Comparison of ENCODE assay signal across 8 mouse cellular contexts in the genomic region with DNA sequence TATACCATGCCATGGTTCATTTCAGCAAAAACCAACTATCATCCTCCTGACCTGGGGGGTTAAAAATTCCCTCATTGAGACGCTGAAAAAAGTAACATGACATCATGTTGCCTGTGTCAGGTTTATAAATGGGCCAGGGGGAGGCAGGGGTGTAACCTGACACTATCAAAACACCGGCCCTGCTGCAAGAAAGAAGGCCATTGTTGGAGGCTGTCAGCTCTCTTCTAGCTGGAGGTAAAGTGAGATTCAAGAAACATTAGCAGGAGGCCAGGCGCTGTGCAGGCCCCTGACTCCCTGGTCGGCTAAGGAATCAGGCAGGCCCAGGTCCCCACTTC. TPM values are rescaled to one million over a fixed set of nuclear protein-coding genes. Genes with fewer than 3 reads are reported as not detected.
DNase-seq lines count a peak whose midpoint lies in the region; ATAC-seq and TF ChIP-seq lines count a peak whose summit lies in the region.

No protein-coding gene starts in this region.

- H3K4me1 ChIP-seq in lung, embryonic 15.5 days = peaks cover 79% of the 10 kb centered on the region
- H3K4me1 ChIP-seq in embryonic facial prominence, embryonic 12.5 days = peaks cover 80% of the 10 kb centered on the region
- peaks cover 45% of the 10 kb centered on the region for H3K4me1 ChIP-seq in olfactory bulb, adult 2 months (ENCODE audit: control insufficient read depth, insufficient read depth, low read length)

- H3K27ac ChIP-seq in lung, embryonic 15.5 days = peak overlapping the region; percentile 81
- H3K27ac ChIP-seq in embryonic facial prominence, embryonic 12.5 days = peak overlapping the region; percentile 86
- 0 out of 2 replicates have a peak overlapping the region, but pooled peaks have one; percentile 10 for H3K27ac ChIP-seq in olfactory bulb, adult 2 months (ENCODE audit: insufficient read depth, low read depth, low read length)

- intact Hi-C loops in left cerebral cortex, postnatal 25 days (cut with DNase I) = no loop called here

- no peak overlapping the region for H3K9ac ChIP-seq in lung, embryonic 15.5 days
- H3K9ac ChIP-seq in embryonic facial prominence, embryonic 12.5 days = no peak overlapping the region

- peak; percentile 25; the same call in 1 of the 2 replicates for ATAC-seq in lung, embryonic 15.5 days (ENCODE audit: borderline replicate concordance, extremely low read depth, low FRiP score, low TSS enrichment)
- peak; percentile 76 for ATAC-seq in embryonic facial prominence, embryonic 12.5 days (ENCODE audit: insufficient number of reproducible peaks, insufficient read depth, low FRiP score, low TSS enrichment)

- TF ChIP-seq POLR2A in olfactory bulb, adult 2 months (IDR thresholded peaks at IDR 0.05; ENCODE audit: insufficient read depth, low read depth, low read length) = no peak

- H3K27me3 ChIP-seq in lung, embryonic 15.5 days = no peaks in the 10 kb centered on the region
- no peaks in the 10 kb centered on the region for H3K27me3 ChIP-seq in embryonic facial prominence, embryonic 12.5 days

- no peak overlapping the region for H3K4me3 ChIP-seq in lung, embryonic 15.5 days
- H3K4me3 ChIP-seq in embryonic facial prominence, embryonic 12.5 days = no peak overlapping the region
- no peak overlapping the region for H3K4me3 ChIP-seq in olfactory bulb, adult 2 months (ENCODE audit: insufficient read depth, low read depth, low read length)

- no peaks in the 10 kb centered on the region for H3K9me3 ChIP-seq in lung, embryonic 15.5 days
- H3K9me3 ChIP-seq in embryonic facial prominence, embryonic 12.5 days = no peaks in the 10 kb centered on the region

- no peak overlapping the region for H3K4me2 ChIP-seq in lung, embryonic 15.5 days
- peak overlapping the region; percentile 18; the same call in 1 of the 2 replicates for H3K4me2 ChIP-seq in embryonic facial prominence, embryonic 12.5 days (replicated peaks)

- no peaks in the 10 kb centered on the region for H3K36me3 ChIP-seq in lung, embryonic 15.5 days
- peaks cover 6% of the 10 kb centered on the region; the same call in 1 of the 2 replicates for H3K36me3 ChIP-seq in embryonic facial prominence, embryonic 12.5 days

- 18% methylated on average over 4 of the region's 4 CpGs for WGBS in lung, embryonic 15.5 days
- under 1% methylated on average over 4 of the region's 4 CpGs for WGBS in embryonic facial prominence, embryonic 12.5 days
- WGBS in olfactory bulb, adult 2 months = 19% methylated on average over 4 of the region's 4 CpGs

- TF ChIP-seq CTCF in olfactory bulb, adult 2 months (IDR thresholded peaks at IDR 0.05; ENCODE audit: insufficient read depth, low read depth, low read length) = no peak

- no peak for DNase-seq in lung, postnatal 25 days (ENCODE audit: low spot score)
- DNase-seq in heart, postnatal 4 days = peak; percentile 62
- DNase-seq in thymus, postnatal 4 days = no peak
- no peak for DNase-seq in layer of hippocampus, adult 9-10 months (ENCODE audit: low spot score)
- no peak for DNase-seq in left cerebral cortex, postnatal 25 days (ENCODE audit: low spot score in 2 of 2)

RNA-seq across cellular contexts. Expression of gene Pbx1, which starts 49.3 kb away (rescaled TPM):
- polyA plus RNA-seq in lung, embryonic 15.5 days (2015; fragmentation: Nextera tagmentation; extraction: Ambion mirVana) = 37.5 and 40.6 TPM in 2 replicates
- polyA plus RNA-seq in embryonic facial prominence, embryonic 12.5 days (2016; fragmentation: Nextera tagmentation; extraction: Ambion mirVana) = 66.3 and 66.8 TPM in 2 replicates
- 100 to 1,000 TPM in 1 of 2 experiments, 10 to 100 TPM in 1; 90.6 to 101 TPM for total RNA-seq in heart, postnatal 4 days (2021)
- 133 and 332 TPM in 2 replicates for polyA plus RNA-seq in olfactory bulb, adult 2 months (2012; ENCODE audit: insufficient read depth, insufficient read length, low replicate concordance, missing spikeins)
- 100 to 1,000 TPM; 129 to 137 TPM for total RNA-seq in left cerebral cortex, postnatal 25 days (2021)

Comparison
In these comparisons a context has a peak if more than half of its experiments do, and no peak if none do; other contexts are left out.
1. H3K27ac ChIP-seq: peak in every context shown above with its lines; median percentile 86 in embryonic facial prominence, embryonic 12.5 days; 81 in lung, embryonic 15.5 days; 10 in olfactory bulb, adult 2 months.